In the genomic region with DNA sequence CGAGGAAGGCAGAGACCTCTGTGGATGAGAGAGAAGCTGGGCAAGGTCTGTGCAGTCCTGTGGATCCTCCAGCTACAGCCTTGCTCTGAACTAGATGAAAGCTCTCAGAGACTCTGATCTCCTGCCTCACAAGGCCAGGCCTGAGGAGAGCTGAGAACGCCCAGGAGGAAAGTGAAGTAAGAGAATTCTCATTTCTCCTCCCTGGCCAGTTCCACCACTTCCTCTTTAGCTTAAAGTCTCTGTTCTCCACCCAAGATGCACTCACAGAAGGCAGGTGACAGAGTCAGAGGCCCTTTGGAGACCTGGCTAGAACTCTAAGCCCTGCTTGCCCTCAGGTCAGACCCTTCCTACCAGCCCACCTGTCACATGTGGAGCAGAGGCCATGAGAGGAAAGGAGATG, we compare ENCODE assay signal across 25 mouse cellular contexts. TPM values are rescaled to one million over a fixed set of nuclear protein-coding genes. Genes with fewer than 3 reads are reported as not detected.
"Had no signal": no experiment of that assay in that cellular context is flagged by ENCODE, and none has a peak within 500 bp of the region (broad histone marks: within the 10 kb centered on the region; RNA-seq: fewer than 3 reads in every experiment).

A gene (minus strand): TSS at position 173 of the 400 bp plus-strand sequence.

RNA-seq across cellular contexts. Expression of the gene that starts here (rescaled TPM):
- total RNA-seq: gastrocnemius, adult 2 months; gastrocnemius, postnatal 25 days; heart, adult 18-20 months; heart, postnatal 10 days; heart, postnatal 25 days; heart, postnatal 4 days; hindbrain, postnatal 0 days; layer of hippocampus, adult 18-20 months; layer of hippocampus, postnatal 14 days; layer of hippocampus, postnatal 36 days; left cerebral cortex, adult 18-20 months; left cerebral cortex, adult 8-10 months; left cerebral cortex, postnatal 10 days; left cerebral cortex, postnatal 25 days; left cerebral cortex, postnatal 4 days had no signal
- polyA plus RNA-seq: frontal cortex, adult 2 months; heart, embryonic 10.5 days; heart, embryonic 12.5 days; heart, embryonic 14.5 days; hindbrain, embryonic 11.5 days; hindbrain, embryonic 13.5 days; hindbrain, embryonic 15.5 days; hindbrain, postnatal 0 days; kidney, embryonic 15.5 days; limb, embryonic 11.5 days; liver, adult 2 months had no signal
